Mouse (Mus musculus): Measurements from ENCODE around the gene Ncor2.

Gene Ncor2

GRCm38 (mm10) chr5:125191608-125192007 is 12.6 kb upstream of the Ncor2 start:
- DNase-seq (ENCODE audit: low read depth, low spot score) = no peak

GRCm38 (mm10) chr5:125190105-125190813 is 11.2 kb upstream of the Ncor2 start:
- DNase-seq (ENCODE audit: low read depth, low spot score) = no peak

DNA sequence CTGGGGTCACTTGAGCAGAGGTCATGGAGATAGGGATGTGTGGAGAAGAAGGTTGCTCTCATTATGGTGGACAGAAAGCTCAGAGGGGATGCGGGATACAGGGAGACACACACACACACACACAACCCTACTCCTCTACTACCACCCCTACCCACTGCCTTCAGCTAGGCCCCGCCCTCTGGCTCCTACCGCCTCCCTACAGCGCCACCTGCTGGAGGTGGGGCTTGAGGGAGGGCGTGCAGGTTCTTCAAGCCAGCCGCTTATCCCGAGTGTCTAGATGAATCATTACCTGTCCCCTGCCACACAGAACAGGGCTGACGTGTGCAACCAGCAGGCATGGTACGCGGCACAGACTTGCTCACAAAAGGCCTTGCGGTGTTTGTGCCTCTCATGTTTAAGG is 10.6 kb upstream of the Ncor2 start:
- DNase-seq (ENCODE audit: low read depth, low spot score) = peak; percentile 90

GRCm38 (mm10) chr5:125188812-125189598 is 10.0 kb upstream of the Ncor2 start:
- DNase-seq (ENCODE audit: low read depth, low spot score) = peak; percentile 67

DNA sequence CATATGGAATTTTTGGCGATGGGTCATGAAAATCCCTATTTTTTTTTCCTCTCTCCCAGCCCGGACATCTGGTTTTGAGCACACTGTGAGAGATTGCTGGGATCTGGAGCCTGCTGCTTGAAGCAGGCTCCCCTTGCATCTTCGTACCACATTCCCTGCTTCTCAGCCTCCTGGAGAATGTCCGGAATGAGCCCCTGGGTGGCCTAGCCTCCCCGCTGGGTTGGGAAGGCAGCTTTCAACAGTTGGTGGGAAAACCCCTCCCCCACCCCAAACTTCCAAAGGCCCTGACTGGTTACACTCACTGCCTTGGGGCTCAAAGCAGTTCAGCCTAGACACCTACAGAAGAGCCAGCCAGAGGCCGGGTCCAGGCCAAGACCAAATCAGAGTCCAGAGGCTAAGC is 5.8 kb upstream of the Ncor2 start:
- DNase-seq (ENCODE audit: low read depth, low spot score) = peak; percentile 75

- peak; percentile 82 for DNase-seq (ENCODE audit: low read depth, low spot score)
Observed at GRCm38 (mm10) chr5:125183321-125184003, 4.4 kb upstream of the Ncor2 start.

GRCm38 (mm10) chr5:125180630-125181263 is 1.7 kb upstream of the Ncor2 start:
- DNase-seq (ENCODE audit: low read depth, low spot score) = no peak

DNA sequence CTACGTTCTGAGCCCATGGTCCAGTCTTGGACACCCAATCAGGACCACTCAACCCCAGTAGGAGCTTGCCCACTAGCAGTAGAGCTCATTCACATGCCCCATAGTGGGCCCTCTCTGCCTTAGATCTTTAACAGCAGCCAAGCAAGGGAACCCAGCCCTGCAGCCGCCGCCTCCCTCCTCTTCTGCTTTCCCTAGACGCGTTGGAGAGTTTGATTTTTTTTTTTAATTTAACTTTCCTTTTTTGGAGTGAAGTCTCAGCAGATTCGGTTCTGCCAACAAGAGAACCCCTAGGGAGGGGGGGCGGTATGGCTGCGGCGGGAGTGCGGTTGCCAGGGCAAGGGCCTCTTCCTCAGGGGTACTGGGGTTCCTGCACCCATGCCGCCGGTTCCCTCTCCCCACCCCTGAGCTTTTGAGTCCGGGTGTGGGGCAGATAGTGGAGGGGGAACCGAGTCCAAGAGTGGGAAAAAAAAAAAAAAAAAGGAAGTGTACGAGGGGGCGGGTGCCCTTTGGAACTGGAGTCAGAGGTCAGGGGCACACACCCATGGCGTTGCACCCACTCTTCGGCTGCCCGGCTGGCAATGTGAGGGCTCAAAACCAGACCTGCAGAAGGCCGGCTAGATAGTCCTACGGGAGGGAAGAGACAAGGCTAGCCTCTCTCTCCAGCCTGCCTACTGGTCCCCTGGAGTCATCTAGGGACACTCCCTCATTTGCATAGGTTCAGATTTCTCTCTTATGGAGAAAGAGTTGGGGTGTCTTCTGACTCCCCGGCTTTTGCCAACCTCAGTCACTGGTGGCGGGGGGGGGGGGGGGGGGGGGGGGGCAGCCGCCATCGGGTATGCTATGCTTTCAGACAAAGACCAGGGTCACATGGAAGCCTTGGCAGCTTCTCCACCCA is 963 bp upstream of the Ncor2 start:
- no peak for DNase-seq (ENCODE audit: low read depth, low spot score)

DNA sequence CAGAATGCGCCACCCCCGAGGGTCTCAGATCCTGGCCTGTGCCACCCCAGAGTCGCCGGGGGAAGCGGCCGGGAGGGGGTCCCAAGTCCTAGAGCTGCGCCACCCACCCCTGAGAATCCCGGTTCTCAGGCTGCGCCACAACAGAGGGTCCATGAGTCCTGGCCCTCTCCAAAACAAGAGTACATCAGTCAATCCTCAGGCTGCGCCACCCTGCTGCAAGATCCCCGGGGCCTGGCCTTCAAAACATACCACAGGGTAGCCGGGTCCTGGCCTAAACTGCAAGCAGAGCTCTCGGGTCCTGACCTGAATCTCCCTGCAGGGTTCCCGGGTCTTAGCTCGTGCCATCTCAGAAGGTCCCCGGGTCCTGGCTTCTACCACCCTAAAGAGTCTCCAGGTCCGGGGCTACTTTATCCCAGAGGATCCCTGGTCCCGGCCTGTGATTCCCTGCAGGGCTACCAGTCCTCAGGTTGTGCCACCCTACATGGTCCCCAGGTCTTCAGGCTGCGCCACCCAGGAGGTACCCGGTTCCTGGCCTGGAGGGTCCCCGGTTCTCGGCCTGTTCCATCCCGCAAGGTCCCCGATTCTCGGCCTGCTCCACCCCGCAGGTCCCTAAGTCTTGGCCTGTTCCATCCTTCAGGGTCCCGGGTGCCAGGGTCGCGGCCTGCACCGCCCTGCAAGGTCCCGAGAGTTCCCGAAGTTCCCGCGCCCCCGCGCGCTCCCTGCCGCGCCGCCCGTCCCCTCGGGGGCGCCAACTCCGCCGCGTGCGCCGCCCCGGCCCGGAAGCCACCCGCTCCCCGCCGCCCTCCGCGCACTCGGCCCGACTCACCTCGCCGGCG is 630 bp downstream of the Ncor2 start:
- peak; percentile 61 for DNase-seq (ENCODE audit: low read depth, low spot score)

- peak; percentile 88 for DNase-seq (ENCODE audit: low read depth, low spot score)
Observed at GRCm38 (mm10) chr5:125177481-125178134, 1.4 kb downstream of the Ncor2 start.

GRCm38 (mm10) chr5:125176864-125177263 is 2.2 kb downstream of the Ncor2 start:
- DNase-seq (ENCODE audit: low read depth, low spot score) = no peak

DNA sequence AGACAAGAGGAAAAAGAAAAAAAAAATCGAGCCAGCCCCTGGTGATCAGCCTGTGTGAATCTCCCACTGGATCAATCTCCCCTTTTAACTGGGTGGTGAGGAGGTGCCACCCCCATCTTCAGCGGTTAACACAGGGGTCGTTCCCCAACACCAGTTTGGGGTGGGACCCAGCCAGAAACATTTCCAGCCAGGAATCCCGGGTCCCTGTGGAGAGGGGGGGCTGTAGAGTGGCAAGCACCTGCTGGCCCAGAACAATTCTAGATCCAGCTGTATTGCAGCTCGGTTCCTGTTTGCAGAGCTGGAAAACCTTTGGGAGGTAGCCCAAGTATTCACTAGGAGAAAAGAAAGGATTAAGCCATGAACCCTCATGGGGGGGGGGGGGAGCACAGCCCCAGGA is 2.7 kb downstream of the Ncor2 start:
- DNase-seq (ENCODE audit: low read depth, low spot score) = no peak

- DNase-seq (ENCODE audit: low read depth, low spot score) = no peak
Observed at GRCm38 (mm10) chr5:125175673-125176369, 3.2 kb downstream of the Ncor2 start.

- DNase-seq (ENCODE audit: low read depth, low spot score) = no peak
Observed at GRCm38 (mm10) chr5:125174726-125175672, 4.0 kb downstream of the Ncor2 start.

- DNase-seq (ENCODE audit: low read depth, low spot score) = no peak
Observed at GRCm38 (mm10) chr5:125173868-125174267, 5.2 kb downstream of the Ncor2 start.

DNA sequence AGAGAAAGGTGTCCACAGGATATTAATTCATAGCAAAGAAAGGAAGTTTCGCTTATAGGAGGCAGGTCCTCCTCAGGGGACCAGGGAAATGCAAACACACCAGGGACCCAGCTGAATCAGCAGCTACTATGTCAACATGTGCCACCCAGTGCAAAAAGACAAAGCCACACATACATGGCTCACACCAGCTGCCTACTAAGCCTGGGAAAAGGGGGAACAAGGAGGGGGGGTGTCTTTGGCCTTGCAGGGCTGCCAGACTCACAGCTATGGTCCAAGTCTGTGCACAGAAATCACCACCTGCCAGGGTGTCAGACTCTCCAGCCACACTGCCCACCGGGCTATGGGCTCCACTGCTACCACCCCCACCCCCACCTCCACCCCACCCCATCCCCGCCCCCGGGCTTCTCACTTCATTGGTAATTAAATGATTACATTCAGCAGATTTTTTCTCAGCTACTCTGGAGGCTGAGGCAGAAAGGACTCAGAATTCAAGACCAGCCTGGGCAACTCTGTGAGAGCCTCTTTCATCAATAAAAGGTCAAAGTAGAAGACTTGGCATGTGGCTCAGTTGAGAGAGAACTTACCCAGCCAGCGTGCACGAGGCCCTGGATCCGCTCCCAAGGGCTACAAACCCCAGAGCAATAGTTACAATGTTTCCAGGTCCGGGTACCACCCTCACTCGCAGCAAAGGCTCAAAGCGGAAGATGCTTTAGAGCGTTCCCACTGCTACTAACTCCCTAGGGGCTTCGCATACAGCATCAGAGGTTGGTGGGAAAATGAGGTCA is 6.0 kb downstream of the Ncor2 start:
- DNase-seq (ENCODE audit: low read depth, low spot score) = no peak

DNA sequence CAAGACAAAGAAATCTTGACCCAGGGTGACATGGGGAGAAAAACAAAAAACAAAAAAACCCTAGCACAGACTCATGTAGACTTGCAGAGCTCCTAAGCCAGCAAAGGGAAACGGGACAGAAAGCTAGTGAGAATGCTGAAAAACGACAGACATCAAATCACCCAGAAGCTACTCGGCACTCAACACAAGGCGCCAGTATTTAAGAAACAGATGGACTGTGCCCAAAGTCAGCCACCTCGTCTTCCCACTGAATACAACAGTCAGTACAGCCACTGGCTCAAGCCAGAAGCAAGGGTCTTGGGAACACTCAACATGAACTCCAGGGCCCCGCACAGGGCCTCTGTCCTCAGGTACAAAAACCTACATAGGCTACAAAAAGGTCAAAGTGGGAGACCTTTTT is 7.8 kb downstream of the Ncor2 start:
- no peak for DNase-seq (ENCODE audit: low read depth, low spot score)
